Mouse (Mus musculus): ENCODE measurements around the gene Akr1b3. TPM values are rescaled to one million over a fixed set of nuclear protein-coding genes. Genes with fewer than 3 reads are reported as not detected.
"Not testable (repeated sequence)": the region's sequence is repeated elsewhere in the genome, so short reads cannot be mapped to it uniquely, and the experiment has no call there.

Gene Akr1b3
- total RNA-seq, 2 experiments from 2014 or later: 56.1 to 59.4 TPM

DNA sequence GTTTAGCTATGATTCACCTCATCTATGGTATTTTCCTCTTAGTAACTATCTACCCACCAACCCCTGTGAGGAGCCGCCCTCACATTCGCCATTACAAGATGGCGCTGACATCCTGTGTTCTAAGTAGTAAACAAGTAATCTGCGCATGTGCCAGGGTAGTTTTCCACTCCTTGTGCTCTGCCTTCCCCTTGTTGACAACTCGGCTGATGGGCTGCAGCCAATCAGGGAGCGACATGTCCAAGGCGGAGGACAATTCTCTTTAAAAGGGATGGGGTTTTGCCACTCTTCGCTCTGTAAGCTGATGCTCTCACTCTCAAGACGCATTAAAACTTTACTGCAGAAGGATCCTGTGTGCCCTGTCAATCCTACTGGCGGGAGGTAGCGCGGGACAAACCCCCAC, 14.5 kb upstream of the Akr1b3 start:
- intact Hi-C loops (cut with DNase I); DNase-seq: not testable (repeated sequence)

DNA sequence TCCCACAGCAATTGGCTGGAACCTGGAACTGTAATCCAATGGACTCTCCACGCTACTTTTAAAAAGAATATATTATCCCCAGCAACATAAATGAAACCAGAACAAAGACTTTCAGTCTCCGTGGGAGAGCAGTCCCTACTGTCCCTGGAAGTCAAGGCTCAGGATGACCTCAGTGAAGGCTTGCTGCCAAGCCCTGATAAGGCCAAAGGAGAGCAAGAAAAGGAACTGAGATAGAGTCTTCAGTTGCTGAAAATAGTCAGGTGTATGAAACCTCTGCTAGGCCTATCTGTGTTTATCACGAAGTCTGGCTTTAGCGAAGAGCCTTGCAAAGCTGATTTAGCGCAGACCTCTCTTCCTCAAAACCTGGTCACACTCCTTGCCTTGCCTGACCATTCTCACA, 14.1 kb upstream of the Akr1b3 start:
- intact Hi-C loops (cut with DNase I): no loop called here
- no peak for DNase-seq

DNA sequence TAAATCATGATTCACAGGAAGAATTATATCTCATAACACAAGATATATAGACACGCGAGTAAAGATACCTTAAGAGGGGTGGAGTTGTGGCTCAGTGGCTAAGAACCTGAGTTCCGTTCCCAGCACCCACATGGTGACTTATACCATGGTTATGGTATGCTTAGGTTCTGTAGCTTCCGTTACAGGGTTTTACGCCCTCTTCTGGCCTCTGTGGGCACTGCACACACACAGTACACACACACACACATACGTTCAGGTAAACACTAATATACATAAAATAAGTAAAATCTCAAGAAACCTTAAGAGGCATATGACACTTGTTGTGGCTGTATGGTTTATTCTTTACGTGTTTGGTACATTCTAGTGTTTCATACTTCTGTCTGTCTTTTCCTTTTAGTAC, 4.8 kb upstream of the Akr1b3 start:
- intact Hi-C loops (cut with DNase I): no loop called here
- no peak for DNase-seq

DNA sequence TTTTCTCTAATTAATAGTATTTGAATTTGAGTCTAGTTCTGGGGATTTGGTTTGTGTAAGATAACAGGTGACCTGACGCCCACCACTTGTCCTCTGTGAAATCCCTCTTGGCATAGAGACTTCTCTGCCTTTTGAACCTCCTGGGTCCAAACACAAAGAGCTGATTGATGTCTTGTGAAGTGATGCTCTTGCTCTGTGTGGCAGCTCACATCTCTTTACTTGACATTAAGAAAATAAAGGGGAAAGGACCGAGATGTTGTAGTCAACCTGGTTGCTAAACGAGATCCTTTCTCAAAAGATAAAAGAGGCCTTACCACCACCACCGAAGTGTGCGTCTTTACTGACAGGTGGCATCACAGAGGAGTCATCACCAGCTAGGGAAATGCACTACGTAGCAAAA, 1.4 kb upstream of the Akr1b3 start:
- DNase-seq: no peak
- intact Hi-C loops (cut with DNase I): no loop called here

DNA sequence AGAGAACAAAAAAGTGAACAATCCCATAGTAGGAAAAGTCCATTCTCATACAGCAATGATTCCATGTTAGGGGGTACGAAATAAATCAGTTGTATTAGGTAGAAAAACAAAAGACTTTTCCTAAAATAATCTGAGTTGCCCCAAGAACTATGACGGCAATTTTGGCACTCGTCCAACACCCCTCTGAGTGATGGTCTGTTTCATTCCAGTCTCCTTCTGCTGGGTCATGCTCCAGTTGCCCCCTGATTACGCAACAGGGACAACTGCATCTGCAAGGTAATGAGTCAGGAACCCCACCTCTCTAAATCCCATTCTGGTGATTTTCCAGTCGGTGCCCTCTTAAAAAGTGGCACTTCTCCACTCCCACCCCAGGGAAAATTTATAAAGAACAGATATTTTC, 894 bp upstream of the Akr1b3 start:
- intact Hi-C loops (cut with DNase I): no loop called here
- peak; percentile 64 for DNase-seq

DNA sequence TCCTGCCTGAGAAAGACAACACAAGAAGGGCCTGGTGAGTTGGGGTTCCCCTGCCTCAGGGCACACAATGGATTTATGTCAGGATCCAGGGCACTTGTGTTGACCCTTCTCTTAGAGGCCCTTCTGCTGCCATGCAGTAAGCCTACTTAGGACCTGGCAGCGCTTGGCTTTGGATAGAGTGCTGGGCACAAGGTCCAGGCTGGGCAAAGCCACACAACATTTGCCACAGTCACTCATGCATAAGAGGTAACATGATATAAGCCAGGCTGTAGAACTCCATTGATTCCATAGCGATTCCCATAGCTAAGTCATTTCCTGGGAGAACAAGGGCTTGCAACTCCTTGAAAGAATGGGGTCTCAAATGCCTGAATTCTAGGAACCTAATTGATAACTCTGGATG, 3.4 kb downstream of the Akr1b3 start:
- DNase-seq: no peak
- intact Hi-C loops (cut with DNase I): no loop called here

DNA sequence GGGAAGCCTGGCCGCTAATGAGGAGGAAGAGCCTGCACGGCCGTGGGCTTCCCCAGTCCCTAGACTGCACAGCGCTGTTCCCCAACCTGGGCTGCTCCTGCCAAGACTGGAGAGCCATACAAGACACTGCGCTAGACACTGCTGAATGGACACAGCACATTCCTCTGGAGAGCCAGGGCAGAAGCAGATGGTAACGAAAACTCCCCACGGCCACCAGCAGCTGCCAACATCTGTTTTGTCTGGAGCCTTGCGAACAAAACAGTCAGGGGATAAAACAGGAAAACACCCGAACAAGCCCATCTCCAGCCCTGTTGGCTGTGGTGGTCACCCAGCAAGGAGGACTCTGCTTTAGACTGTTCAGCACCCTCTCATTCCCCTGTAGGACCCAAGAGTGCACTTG, 3.9 kb downstream of the Akr1b3 start:
- intact Hi-C loops (cut with DNase I): no loop called here
- DNase-seq: no peak

DNA sequence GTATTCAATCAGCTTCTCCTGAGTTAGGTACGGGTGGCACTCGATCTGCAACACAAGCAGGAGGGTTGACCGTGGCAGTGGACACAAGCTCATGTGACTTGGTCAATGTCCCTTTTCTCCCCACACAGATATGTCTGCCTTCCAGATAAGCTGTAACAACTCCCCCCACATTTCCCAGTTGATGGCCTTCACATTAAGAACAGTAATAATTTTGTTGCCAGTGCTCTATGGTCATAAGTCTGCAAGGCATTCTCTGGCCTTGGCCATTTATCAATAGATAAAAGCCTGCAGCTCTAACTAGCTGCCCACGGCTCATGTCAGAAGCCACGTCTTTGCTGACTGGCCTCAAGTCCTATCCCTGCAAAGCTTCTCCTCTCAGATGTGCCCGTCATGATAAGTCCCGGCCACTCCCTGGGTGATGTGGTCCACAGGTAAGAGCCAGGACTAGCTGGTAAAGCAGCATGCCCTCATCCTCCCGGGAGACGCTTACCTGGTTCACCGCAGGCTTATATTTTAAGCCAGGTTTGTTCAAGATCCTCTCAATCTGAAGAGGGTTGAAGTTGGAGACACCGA, 7.2 kb downstream of the Akr1b3 start:
- intact Hi-C loops (cut with DNase I): no loop called here
- no peak for DNase-seq

DNA sequence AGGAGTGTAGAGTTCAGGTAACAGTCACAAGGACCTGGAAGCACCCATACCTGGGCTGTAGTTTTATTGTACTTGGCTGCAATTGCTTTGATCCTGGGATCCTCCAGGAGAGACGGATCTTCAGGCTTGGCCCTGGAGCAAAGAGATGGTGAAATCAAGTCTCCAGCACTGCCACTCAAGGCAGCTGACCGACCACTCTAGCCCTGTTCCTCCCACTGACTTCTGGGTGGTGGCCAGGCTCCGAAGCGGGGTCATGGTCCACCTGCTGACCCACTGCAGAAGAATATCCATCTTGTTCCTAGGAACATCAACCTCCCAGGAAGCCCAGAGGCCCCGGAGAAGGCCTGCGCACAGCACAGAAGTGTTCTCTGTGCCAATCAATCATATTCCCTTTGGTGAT, 7.8 kb downstream of the Akr1b3 start:
- intact Hi-C loops (cut with DNase I): no loop called here
- no peak for DNase-seq

DNA sequence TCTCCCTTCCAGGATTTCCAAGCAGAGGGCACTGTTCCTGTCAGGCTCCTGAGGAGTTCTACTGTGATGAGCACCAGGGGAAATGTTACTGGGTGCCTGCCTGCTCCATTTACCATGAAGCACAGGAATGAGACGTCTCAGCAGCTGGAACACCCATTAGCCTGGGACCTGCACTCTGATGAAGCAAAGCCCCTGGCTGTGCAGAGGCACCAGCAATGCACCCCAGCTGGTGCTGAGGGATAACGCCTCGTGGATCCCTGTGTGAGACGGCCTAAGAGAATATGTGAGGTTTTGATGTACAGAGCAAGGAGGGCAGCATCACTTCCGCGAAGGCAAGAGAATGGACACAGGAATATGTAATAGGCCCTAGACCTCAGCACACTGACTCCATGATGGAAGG, 10.5 kb downstream of the Akr1b3 start:
- DNase-seq: no peak
- intact Hi-C loops (cut with DNase I): no loop called here

DNA sequence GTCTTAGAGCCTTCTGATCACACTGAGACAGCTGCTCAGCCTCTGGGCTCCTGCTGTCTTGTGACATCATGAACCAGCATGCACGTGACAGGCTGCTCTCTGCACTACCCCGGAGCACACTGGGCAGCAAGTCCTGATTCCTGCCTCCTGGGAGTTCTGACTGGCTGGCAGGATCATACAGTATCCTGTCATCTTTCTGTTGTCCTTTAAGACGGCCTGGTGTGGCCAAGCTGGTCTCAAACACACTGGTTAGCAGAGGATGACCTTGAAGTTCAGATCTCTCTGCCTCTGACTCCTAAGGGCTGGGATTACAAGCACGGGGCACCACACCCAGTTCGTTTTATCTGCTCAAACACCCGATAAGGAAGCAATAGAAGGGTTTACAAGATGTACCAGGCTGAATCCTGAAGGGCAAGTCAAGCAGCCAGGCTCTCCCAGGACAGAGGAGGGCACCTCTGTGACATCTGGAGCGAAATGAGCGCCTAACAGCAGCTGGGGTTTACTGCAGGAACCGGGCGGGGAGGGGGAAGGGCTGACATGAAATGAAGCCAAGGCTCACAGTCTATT, 12.5 kb downstream of the Akr1b3 start:
- DNase-seq: peak; percentile 8
- intact Hi-C loops (cut with DNase I): no loop called here

DNA sequence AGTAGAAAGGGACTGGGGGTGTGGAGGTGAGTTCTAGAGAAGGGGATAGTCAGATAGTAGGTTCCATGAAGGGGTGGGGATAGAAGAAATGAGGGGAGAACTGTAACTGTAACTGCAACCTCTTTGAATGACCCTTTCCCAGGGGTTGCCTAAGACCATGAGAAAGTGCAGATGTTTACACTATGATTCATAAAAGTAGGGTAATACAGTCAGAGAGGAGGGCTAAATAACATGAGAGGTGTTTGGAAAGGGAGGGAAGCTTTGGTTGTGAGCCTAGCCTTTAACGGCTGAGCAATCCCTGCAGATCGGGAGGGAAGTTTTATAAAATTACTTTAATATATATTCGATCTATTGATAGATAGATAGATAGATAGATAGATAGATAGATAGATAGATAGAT, 20.2 kb downstream of the Akr1b3 start:
- intact Hi-C loops (cut with DNase I): no loop called here

DNA sequence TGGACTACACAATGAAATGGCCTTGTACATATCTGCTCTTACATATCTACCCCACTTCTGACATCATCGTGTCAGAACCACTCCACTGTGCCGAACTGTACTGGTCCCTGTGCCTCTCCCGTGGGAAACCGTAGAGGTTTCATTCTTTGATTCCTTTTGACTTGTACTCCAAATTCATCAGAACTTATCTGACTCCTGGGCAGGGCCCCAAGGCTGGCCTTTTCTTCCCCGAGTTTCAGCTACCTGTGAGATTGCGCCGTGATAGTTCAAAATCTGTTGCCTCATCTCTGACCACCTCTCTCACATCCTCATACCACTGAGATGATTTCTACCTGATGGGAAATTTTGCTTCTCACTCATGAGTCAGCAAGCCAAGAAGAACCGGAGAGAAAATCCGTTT, 21.8 kb downstream of the Akr1b3 start:
- intact Hi-C loops (cut with DNase I): no loop called here
- DNase-seq: no peak

More for the DNA sequence above, 20.2 kb downstream of the Akr1b3 start:
- DNase-seq: no peak

DNA sequence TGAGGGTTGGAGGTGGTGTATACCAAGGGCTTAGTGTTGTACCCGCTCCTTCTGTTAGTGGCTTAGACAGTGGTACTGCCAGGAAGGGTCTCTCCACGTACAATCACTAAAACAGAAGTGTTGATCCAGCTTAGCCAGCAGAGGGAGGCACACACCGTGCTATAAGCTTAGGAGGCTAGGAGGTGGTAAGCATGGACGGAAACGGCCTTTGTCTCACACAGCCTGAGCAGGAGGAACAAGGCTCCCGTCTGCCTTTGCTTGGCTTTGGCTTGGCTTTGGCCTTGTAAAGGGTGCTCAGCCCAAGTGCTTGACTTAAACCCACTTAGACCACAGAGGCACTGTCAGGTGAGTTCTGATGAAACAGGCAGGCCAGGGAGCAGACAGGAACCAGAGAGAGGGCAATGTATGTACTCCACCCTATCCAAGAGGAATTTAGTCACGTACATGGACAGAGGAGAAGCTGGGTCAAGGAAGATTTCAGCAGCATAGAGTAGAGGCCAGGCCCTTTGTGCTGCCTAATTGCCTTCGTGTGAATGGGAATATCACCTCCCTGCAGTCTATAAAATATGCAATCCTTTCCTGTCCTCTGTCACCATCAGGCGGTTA, 24.3 kb downstream of the Akr1b3 start:
- intact Hi-C loops (cut with DNase I): loop anchor here (5.0 kb wide), 3 partner anchors 79 to 474 kb away; no protein-coding TSS in a partner anchor
- DNase-seq: peak; percentile 79

DNA sequence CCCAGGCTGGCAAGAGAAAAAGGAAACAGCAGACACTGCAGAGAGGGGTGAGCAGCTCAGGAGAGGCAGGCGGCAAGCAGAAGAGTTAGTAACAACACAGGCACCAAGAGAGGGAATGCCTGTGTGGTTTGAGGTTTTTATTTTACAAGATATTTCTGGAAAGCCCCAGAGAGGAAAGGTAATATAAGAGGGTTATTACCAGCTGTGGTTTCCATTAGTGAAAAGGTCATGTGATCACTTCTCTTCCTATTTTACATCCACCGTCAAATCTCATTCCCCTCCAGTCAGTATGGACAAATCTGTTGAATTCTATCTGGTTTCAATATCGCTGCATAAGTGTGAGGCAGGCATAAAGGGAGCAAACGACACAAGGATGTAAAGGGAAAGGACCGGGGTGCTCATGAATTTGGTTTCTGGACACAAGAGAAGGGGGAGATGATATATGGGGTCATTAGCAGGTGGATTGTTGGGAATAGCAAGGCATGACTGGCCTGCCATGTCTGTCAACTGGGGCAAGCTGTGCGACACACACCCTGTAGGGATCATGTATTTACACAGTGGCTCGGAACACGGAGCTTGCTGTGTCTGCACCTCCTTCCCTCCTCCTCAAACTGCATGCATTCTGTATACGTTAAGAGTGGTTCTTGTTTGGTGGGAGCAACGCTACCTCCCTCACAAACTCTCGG, 24.9 kb downstream of the Akr1b3 start:
- no peak for DNase-seq
- intact Hi-C loops (cut with DNase I): loop anchor here (5.0 kb wide), 3 partner anchors 80 to 475 kb away; no protein-coding TSS in a partner anchor

DNA sequence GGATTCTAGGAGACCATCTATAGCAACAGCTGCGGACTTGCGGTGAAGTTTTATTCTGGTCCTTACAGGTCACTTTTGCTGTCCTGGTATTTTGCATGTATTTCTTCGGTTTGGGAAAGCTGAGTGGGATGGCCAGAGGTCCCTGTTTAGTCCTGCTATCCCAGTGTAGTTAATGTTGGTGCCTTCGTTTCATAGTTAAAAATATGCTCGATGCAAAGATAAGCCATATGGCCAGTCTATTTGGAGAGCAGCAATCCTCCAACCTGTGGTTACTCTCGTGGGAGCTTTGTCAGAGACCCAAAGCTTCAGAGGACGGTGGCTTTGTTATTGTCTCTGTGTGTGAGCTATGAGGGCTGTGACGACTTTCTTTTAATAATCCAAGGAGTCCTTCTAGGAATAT, 26.6 kb downstream of the Akr1b3 start:
- no peak for DNase-seq
- intact Hi-C loops (cut with DNase I): loop anchor here (5.0 kb wide), 3 partner anchors 82 to 477 kb away; no protein-coding TSS in a partner anchor

DNA sequence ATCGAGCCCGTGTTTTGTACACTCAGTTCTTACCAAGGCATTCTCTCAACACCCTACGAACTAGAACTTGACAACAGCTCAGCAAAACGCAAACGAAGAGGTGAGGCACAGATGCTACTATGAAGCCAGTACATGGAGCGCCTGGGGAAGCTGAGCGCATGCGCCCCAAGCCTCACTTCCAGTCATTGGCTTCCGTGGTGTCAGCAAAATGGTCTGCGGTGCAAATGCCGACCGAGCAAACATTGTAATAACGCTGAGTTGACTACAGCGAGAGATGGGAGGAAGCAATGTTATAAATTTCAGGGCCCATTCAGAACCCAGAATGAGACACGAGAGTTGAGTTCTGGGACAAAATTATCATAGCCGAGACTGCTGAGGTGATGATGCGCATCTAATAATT, 27.2 kb downstream of the Akr1b3 start:
- no peak for DNase-seq
- intact Hi-C loops (cut with DNase I): loop anchor here (5.0 kb wide), 3 partner anchors 82 to 477 kb away; no protein-coding TSS in a partner anchor

DNA sequence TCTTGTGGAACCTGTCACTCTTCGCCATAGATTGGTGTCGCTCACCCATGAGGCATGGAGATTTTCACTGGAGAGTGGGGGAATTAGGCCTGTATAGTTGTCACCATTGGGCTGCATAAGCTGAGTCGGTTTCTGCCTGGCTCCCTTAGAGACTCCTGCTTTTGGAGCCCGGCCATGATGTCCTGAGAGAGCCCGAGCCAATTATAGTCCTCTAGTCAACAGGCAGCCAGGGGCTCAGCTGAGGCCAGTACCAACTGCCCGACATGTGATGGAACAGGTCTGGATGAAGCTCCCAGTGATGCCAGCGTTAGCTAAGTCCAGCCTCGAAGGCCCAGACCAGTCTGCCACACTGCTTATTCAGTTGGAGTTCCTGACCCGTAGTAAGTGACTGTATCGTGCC, 29.2 kb downstream of the Akr1b3 start:
- peak; percentile 77 for DNase-seq
- intact Hi-C loops (cut with DNase I): no loop called here

DNA sequence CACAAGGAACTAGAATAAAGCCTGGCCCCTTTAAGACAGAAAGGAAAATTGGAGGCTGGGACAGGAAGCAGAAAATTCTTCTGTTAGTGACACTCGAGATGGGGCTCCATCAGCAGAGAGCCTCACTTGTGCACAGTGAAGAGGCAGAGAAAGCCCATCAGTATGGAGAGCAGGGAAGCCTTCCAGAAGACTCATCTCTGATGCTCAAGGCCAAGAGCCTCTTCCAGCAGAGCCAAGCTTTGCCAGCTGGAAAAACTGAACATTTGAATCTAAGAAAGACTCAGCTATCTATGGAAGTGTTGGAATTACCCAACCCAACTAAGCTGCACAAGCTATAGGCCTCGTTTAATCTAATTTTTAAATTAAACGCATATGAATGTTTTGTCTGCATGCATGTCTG, 30.4 kb downstream of the Akr1b3 start:
- intact Hi-C loops (cut with DNase I): no loop called here
- DNase-seq: no peak

DNA sequence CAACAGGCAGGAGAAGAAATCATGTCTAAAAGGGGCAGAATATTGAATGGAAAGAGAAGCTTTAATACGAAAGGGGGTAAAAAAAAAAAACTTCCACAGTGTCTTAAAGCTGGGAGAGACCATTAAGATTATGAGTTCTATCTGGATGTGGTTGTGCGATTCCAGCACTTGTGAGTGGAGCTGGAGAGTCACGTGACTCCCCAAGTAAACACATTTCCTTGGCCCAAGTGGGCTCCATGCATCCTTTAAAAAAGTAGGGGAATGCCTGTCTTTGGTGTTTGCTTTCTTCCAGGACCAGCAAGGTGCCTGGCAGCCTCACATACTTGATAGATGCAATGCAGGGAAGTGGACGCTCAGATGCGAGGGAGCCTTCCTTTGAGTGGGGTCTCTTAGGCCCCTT, 38.9 kb downstream of the Akr1b3 start:
- intact Hi-C loops (cut with DNase I): loop anchor here (10.0 kb wide), 1 partner anchor 84 kb away; no protein-coding TSS in a partner anchor

DNA sequence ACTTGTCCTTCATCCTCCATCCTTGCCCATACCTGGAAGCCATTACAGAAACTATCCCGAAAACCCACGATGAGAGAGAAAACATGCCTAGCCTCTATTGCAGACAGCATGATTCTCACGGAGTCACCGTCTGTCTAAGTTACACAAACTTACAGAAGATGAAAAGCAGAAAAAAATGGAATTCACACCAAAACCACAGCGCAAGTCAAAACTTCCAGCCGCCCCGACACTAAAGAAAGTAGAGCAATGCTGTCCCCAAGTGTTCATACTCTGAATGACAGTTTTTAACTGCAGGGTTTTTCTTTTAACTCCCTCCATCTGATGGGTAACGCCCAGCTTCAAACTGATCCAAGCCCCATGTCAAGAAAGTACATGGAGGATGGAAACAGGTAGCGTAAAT, 39.6 kb downstream of the Akr1b3 start:
- intact Hi-C loops (cut with DNase I): loop anchor here (10.0 kb wide), 1 partner anchor 83 kb away; no protein-coding TSS in a partner anchor
- peak; percentile 20 for DNase-seq

More for the DNA sequence above, 38.9 kb downstream of the Akr1b3 start:
- DNase-seq: no peak

DNA sequence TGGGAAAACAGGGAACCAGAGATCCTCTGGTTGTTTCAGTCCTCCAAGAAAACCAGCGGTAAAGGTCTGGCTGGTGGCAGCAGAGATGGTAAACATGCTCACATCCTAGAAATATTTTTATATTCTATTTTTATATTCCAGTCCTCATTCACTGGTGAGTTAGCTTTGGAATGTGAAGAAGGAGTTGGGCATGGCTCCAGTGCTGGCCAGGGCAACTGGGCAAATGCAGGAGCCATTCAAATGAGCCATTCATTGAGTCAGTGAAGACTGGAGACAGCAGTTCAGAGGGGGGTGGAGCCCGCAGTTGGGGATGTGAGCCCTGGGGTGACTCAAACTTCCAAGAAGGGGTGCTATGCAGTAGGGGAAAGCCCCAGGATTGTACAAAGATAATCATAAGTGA, 42.9 kb downstream of the Akr1b3 start:
- intact Hi-C loops (cut with DNase I): loop anchor here (10.0 kb wide), 1 partner anchor 80 kb away; no protein-coding TSS in a partner anchor
- peak; percentile 39 for DNase-seq
